Mouse (Mus musculus) kidney, postnatal 14 days (tissue): ENCODE data around the gene Pced1a.

Source experiments
- DNase-seq: peaks from one replicate; pipeline ENCODE4 v3.0.0; 2022; ENCODE audit warnings: mixed read lengths

The Pced1a gene

GRCm38 (mm10) chr2:130424126-130424853, at the start of gene Pced1a, which contains the start of gene Vps16:
Gene Pced1a (minus strand): TSS chr2:130424701.
Gene Vps16 (plus strand): TSS chr2:130424339.
- DNase-seq, result peak; percentile 95

- DNase-seq, result no peak
These were observed 48.5 kb upstream of the Pced1a start for GRCm38 (mm10) chr2:130472908-130473510.

GRCm38 (mm10) chr2:130469935-130470334, 45.4 kb upstream of the Pced1a start:
- no peak for DNase-seq

GRCm38 (mm10) chr2:130469366-130469765, 44.9 kb upstream of the Pced1a start:
- no peak for DNase-seq

- no peak for DNase-seq
These were observed 41.9 kb upstream of the Pced1a start for GRCm38 (mm10) chr2:130466438-130466837.

- DNase-seq, result no peak
These were observed 37.0 kb upstream of the Pced1a start for GRCm38 (mm10) chr2:130461287-130462071.

GRCm38 (mm10) chr2:130459576-130459975, 35.1 kb upstream of the Pced1a start:
- no peak for DNase-seq

- no peak for DNase-seq
These were observed 33.4 kb upstream of the Pced1a start for GRCm38 (mm10) chr2:130457871-130458270.

GRCm38 (mm10) chr2:130454748-130455370, 30.4 kb upstream of the Pced1a start:
- no peak for DNase-seq

- no peak for DNase-seq
These were observed 28.9 kb upstream of the Pced1a start for GRCm38 (mm10) chr2:130453421-130453820.

GRCm38 (mm10) chr2:130452266-130452665, 27.8 kb upstream of the Pced1a start:
- no peak for DNase-seq

GRCm38 (mm10) chr2:130451727-130452090, 27.2 kb upstream of the Pced1a start:
- no peak for DNase-seq

- no peak for DNase-seq
These were observed 26.7 kb upstream of the Pced1a start for GRCm38 (mm10) chr2:130451086-130451726.

GRCm38 (mm10) chr2:130450434-130450796, 25.9 kb upstream of the Pced1a start:
- peak; percentile 84 for DNase-seq

- DNase-seq, result peak; percentile 93
These were observed 25.4 kb upstream of the Pced1a start, which contains the start of gene Ptpra for GRCm38 (mm10) chr2:130449794-130450433. Gene Ptpra (plus strand): TSS chr2:130450278.

- DNase-seq, result peak; percentile 24
These were observed 24.7 kb upstream of the Pced1a start for GRCm38 (mm10) chr2:130449021-130449793.

- DNase-seq, result no peak
These were observed 23.9 kb upstream of the Pced1a start for GRCm38 (mm10) chr2:130448449-130448848.

GRCm38 (mm10) chr2:130442162-130442561, 17.7 kb upstream of the Pced1a start:
- no peak for DNase-seq

GRCm38 (mm10) chr2:130439840-130440480, 15.5 kb upstream of the Pced1a start:
- DNase-seq, result no peak

GRCm38 (mm10) chr2:130438861-130439260, 14.4 kb upstream of the Pced1a start:
- no peak for DNase-seq

GRCm38 (mm10) chr2:130436769-130437168, 12.3 kb upstream of the Pced1a start:
- DNase-seq, result no peak
